Mouse (Mus musculus): ENCODE results near the gene Amhr2.
A peak's percentile ranks its signal among the peaks of the same experiment; 100 is the strongest.

DNA sequence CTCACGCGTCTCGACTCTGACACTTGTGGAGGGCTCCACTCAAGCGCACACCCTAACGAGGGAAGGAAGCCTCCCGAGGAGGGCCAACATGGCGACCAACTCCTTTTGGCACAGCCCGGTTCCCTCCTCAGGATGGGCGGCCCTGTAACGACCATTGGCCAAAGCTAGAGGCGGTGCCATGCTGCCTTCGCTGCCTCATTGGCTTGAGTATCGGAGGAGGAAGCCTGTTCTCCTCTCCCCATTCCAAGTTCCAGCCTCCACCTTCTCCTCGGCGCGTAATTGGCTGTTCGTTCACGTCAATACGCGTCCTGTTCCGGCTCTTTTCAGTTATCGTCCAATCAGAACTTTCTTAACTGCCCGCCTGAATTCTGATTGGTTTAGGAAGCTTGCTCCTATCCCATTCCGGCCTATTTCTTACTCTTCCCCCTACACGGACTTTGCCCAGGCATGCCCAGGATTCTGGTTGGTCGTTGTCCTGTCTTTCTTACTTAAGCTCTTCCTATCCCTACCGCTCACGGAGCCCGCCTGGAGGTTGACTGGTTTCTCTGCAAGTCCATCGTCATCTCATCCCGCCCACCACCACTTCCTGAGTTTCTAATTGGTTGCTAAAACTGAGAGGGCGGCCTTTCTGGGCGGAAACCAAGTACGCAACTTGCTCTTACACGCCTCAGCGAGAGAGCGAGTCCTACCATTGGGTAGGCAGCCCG lies 39.5 kb upstream of the Amhr2 start, which contains the start of gene Sp1:
- no peak for TF ChIP-seq CTCF (IDR thresholded peaks at IDR 0.05; ENCODE audit: extremely low read depth, insufficient read depth, low read length)
- TF ChIP-seq POLR2A (IDR thresholded peaks at IDR 0.05; ENCODE audit: extremely low read depth, insufficient read depth, low read length) = peak; percentile 99

Data from cortical plate, adult 2 months (tissue).